Mouse (Mus musculus) adrenal gland, postnatal 4 days (tissue): ENCODE results near the gene Gm21992. TPM values are rescaled to one million over a fixed set of nuclear protein-coding genes. Genes with fewer than 3 reads are reported as not detected.

Experiments used
- DNase-seq, 2 experiments: peaks; one replicate each; pipeline ENCODE4 v3.0.0; 2021 to 2022; ENCODE audit warnings: low spot score in 2 of 2, mixed read lengths in 2 of 2
- long read RNA-seq, 2 experiments: library from polyadenylated mRNA; stranded (forward); transcript quantifications; one replicate each; pipeline ENCODE4 v2.0.0; 2021
- total RNA-seq, 2 experiments: library from RNA; stranded (reverse); gene quantifications; 2 replicates each; pipeline ENCODE4 v1.2.3; 2021

The Gm21992 gene
- total RNA-seq = 10 to 100 TPM; 15.1 to 27.1 TPM
- long read RNA-seq, experiment 1, partial matches to known transcripts = 0 of 6 reads
- long read RNA-seq, experiment 1, other reads (novel, unspliced or antisense) = 6 of 6 reads
- long read RNA-seq, experiment 2, partial matches to known transcripts = 0 of 4 reads
- long read RNA-seq, experiment 2, other reads (novel, unspliced or antisense) = 4 of 4 reads

- peak; percentile 95 to 97 for DNase-seq
Observed at GRCm38 (mm10) chr19:4811063-4811908, at the start of gene Gm21992, which contains the start of gene Rbm14. Gene Gm21992 (minus strand): TSS chr19:4811612. Gene Rbm14 (minus strand): TSS chr19:4811634.

GRCm38 (mm10) chr19:4859081-4859480 is 47.7 kb upstream of the Gm21992 start:
- DNase-seq = no peak

GRCm38 (mm10) chr19:4855951-4856350 is 44.5 kb upstream of the Gm21992 start:
- DNase-seq = no peak

GRCm38 (mm10) chr19:4855470-4855820 is 44.0 kb upstream of the Gm21992 start:
- no peak for DNase-seq

GRCm38 (mm10) chr19:4854552-4855469 is 43.4 kb upstream of the Gm21992 start, which contains the start of gene Ctsf:
Gene Ctsf (plus strand): TSS chr19:4855130.
- DNase-seq = peak; percentile 80

- DNase-seq = no peak
Observed at GRCm38 (mm10) chr19:4850281-4850680, 38.9 kb upstream of the Gm21992 start.

GRCm38 (mm10) chr19:4849800-4850199 is 38.4 kb upstream of the Gm21992 start:
- no peak for DNase-seq

- no peak for DNase-seq
Observed at GRCm38 (mm10) chr19:4847490-4847889, 36.1 kb upstream of the Gm21992 start.

GRCm38 (mm10) chr19:4845846-4846245 is 34.4 kb upstream of the Gm21992 start:
- DNase-seq = no peak

GRCm38 (mm10) chr19:4842611-4843010 is 31.2 kb upstream of the Gm21992 start:
- DNase-seq = no peak

- no peak for DNase-seq
Observed at GRCm38 (mm10) chr19:4840848-4841247, 29.4 kb upstream of the Gm21992 start.

- DNase-seq = peak; percentile 86 to 92
Observed at GRCm38 (mm10) chr19:4839149-4839548, 27.7 kb upstream of the Gm21992 start, which contains the start of the genes Ccs and Ccdc87. Gene Ccs (minus strand): TSS chr19:4839332. Gene Ccdc87 (plus strand): TSS chr19:4839366.

- no peak for DNase-seq
Observed at GRCm38 (mm10) chr19:4838526-4839140, 27.2 kb upstream of the Gm21992 start.

GRCm38 (mm10) chr19:4837049-4837448 is 25.6 kb upstream of the Gm21992 start:
- DNase-seq = no peak

- no peak for DNase-seq
Observed at GRCm38 (mm10) chr19:4836096-4836495, 24.7 kb upstream of the Gm21992 start.

GRCm38 (mm10) chr19:4833977-4834376 is 22.6 kb upstream of the Gm21992 start:
- DNase-seq = no peak

GRCm38 (mm10) chr19:4829156-4829555 is 17.7 kb upstream of the Gm21992 start:
- no peak for DNase-seq

- DNase-seq = no peak
Observed at GRCm38 (mm10) chr19:4828444-4829114, 17.2 kb upstream of the Gm21992 start.

- DNase-seq = no peak
Observed at GRCm38 (mm10) chr19:4820678-4821303, 9.4 kb upstream of the Gm21992 start.
